Mouse (Mus musculus) lung, embryonic 14.5 days (tissue): ENCODE results near the gene Rps29. TPM values are rescaled to one million over a fixed set of nuclear protein-coding genes. Genes with fewer than 3 reads are reported as not detected.
"Not testable (repeated sequence)": the region's sequence is repeated elsewhere in the genome, so short reads cannot be mapped to it uniquely, and the experiment has no call there.

Experiments used
- ATAC-seq: fragments of 200-750 bp; cut with Nextera tagmentation; 2 replicates; pipeline ENCODE4 v1.8.0; 2017; ENCODE audit warnings: mild to moderate bottlenecking, moderate TSS enrichment, moderate library complexity; ENCODE audit not compliant: insufficient read depth
- DNase-seq: peaks from one replicate; pipeline ENCODE4 v3.0.0-alpha.2; 2015
- H3K27ac ChIP-seq: fragments of 300-500 bp; sonication (generic); 2 replicates; pipeline ENCODE4 v1.5.1; 2014; ENCODE audit warnings: low read depth, mild to moderate bottlenecking, moderate library complexity
- H3K27me3 ChIP-seq: fragments of 300-500 bp; sonication (generic); 2 replicates; pipeline ENCODE4 v1.6.1; 2014; ENCODE audit warnings: low read length, control low read depth; ENCODE audit not compliant: insufficient read depth
- H3K36me3 ChIP-seq: fragments of 300-500 bp; sonication (generic); 2 replicates; pipeline ENCODE4 v1.6.1; 2014; ENCODE audit warnings: control low read depth; ENCODE audit not compliant: insufficient read depth
- H3K4me1 ChIP-seq: fragments of 300-500 bp; sonication (generic); 2 replicates; pipeline ENCODE4 v1.6.1; 2014; ENCODE audit warnings: antibody characterized with exemption, control low read depth; ENCODE audit not compliant: insufficient read depth
- H3K4me2 ChIP-seq: fragments of 300-500 bp; sonication (generic); 2 replicates; pipeline ENCODE4 v1.6.1; 2014; ENCODE audit warnings: mild to moderate bottlenecking
- H3K4me3 ChIP-seq: fragments of 300-500 bp; sonication (generic); 2 replicates; pipeline ENCODE4 v1.5.1; 2014; ENCODE audit warnings: low read depth, low read length
- H3K9ac ChIP-seq: fragments of 300-500 bp; sonication (generic); 2 replicates; pipeline ENCODE4 v1.6.1; 2014
- H3K9me3 ChIP-seq: fragments of 300-500 bp; sonication (generic); 2 replicates; pipeline ENCODE4 v1.6.1; 2016; ENCODE audit warnings: low read depth, low read length, control low read depth
- CTCF ChIP-seq: IDR thresholded peaks from 2 replicates; pipeline ENCODE4 v1.5.1; 2016; ENCODE audit warnings: antibody characterized with exemption, low read depth
- WGBS: fragments of 180-500 bp; shearing (Covaris S2); extraction: QIAGEN DNeasy Blood & Tissue Kit; methylation state at CpG from one replicate; pipeline ENCODE4 v1.1.7; 2014; 5-methylcytosine and 5-hydroxymethylcytosine counted together
- polyA plus RNA-seq: library from polyadenylated mRNA; unstranded; fragments of >200 nt; fragmentation: Nextera tagmentation; extraction: Ambion mirVana; gene quantifications from 2 replicates; pipeline ENCODE4 v1.2.1, GENCODE M21; 2014

The Rps29 gene
- polyA plus RNA-seq, 1 experiment from 2014 or later = 1,824 TPM

- no peak overlapping the region for H3K27ac ChIP-seq
- H3K9me3 ChIP-seq = no peaks in the 10 kb centered on the region
- DNase-seq (no peak), ATAC-seq (no peak)
- no peaks in the 10 kb centered on the region for H3K4me1 ChIP-seq
- 84% methylated on average over 3 of the region's 3 CpGs for WGBS
- H3K27me3 ChIP-seq = no peaks in the 10 kb centered on the region
- H3K4me2 ChIP-seq = no peak overlapping the region
- TF ChIP-seq CTCF = no peak
- no peak overlapping the region for H3K4me3 ChIP-seq
- peaks cover 40% of the 10 kb centered on the region for H3K36me3 ChIP-seq
- H3K9ac ChIP-seq = no peak overlapping the region
These were observed 18.5 kb upstream of the Rps29 start for GRCm38 (mm10) chr12:69177526-69177925.

GRCm38 (mm10) chr12:69175975-69176374, 17.0 kb upstream of the Rps29 start:
- ATAC-seq (no peak), DNase-seq (no peak)
- WGBS = 84% methylated on average over 3 of the region's 3 CpGs
- no peak overlapping the region for H3K9ac ChIP-seq
- H3K4me1 ChIP-seq = no peaks in the 10 kb centered on the region
- no peak overlapping the region for H3K27ac ChIP-seq
- no peak overlapping the region for H3K4me2 ChIP-seq
- peaks cover 42% of the 10 kb centered on the region for H3K36me3 ChIP-seq
- no peaks in the 10 kb centered on the region for H3K27me3 ChIP-seq
- H3K4me3 ChIP-seq = no peak overlapping the region
- TF ChIP-seq CTCF = no peak
- H3K9me3 ChIP-seq = no peaks in the 10 kb centered on the region

GRCm38 (mm10) chr12:69171307-69171706, 12.3 kb upstream of the Rps29 start:
- no peak for ATAC-seq
- TF ChIP-seq CTCF = no peak
- Histone ChIP-seq H3K36me3 (peaks cover 30% of the 10 kb centered on the region), H3K4me3 (no peak overlapping the region), H3K9ac (no peak overlapping the region), H3K27ac (no peak overlapping the region), H3K27me3 (no peaks in the 10 kb centered on the region), H3K4me1 (peaks cover 5% of the 10 kb centered on the region), H3K9me3 (no peaks in the 10 kb centered on the region), H3K4me2 (no peak overlapping the region)
- 89% methylated on average over 2 of the region's 2 CpGs for WGBS
- DNase-seq = no peak

- no peak for TF ChIP-seq CTCF
- Histone ChIP-seq H3K27ac (peak within 1 kb of the TSS; percentile 65), H3K36me3 (peaks cover 10% of the 10 kb centered on the region), H3K4me1 (peaks cover 5% of the 10 kb centered on the region), H3K4me3 (peak within 1 kb of the TSS; percentile 81), H3K27me3 (no peaks in the 10 kb centered on the region), H3K9me3 (no peaks in the 10 kb centered on the region), H3K4me2 (peak within 1 kb of the TSS; percentile 86), H3K9ac (peak within 1 kb of the TSS; percentile 71)
- under 1% methylated on average over 40 of the region's 40 CpGs for WGBS
- peak; percentile 96 for ATAC-seq
- DNase-seq = peak; percentile 91
These were observed 9.6 kb upstream of the Rps29 start, which contains the start of gene Lrr1 for GRCm38 (mm10) chr12:69168461-69169106. Lrr1 (plus strand) TSS chr12:69168814.

GRCm38 (mm10) chr12:69167656-69168460, 8.9 kb upstream of the Rps29 start:
- WGBS = 8% methylated on average over 18 of the region's 18 CpGs
- ATAC-seq = peak; percentile 57
- TF ChIP-seq CTCF = no peak
- no peak for DNase-seq
- H3K4me2 ChIP-seq = peak overlapping the region; percentile 86
- H3K36me3 ChIP-seq = peaks cover 10% of the 10 kb centered on the region
- H3K9me3 ChIP-seq = no peaks in the 10 kb centered on the region
- H3K4me3 ChIP-seq = peak overlapping the region; percentile 81
- no peaks in the 10 kb centered on the region for H3K27me3 ChIP-seq
- peaks cover 5% of the 10 kb centered on the region for H3K4me1 ChIP-seq
- H3K27ac ChIP-seq = no peak overlapping the region; the same call in 1 of the 2 replicates
- peak overlapping the region; percentile 71 for H3K9ac ChIP-seq

- not testable (repeated sequence) for ATAC-seq, H3K4me1 ChIP-seq, H3K36me3 ChIP-seq, DNase-seq, H3K27me3 ChIP-seq, H3K9me3 ChIP-seq, H3K4me2 ChIP-seq, H3K9ac ChIP-seq, H3K27ac ChIP-seq, H3K4me3 ChIP-seq
- WGBS = 66% methylated on average over 8 of the region's 8 CpGs
These were observed 8.0 kb upstream of the Rps29 start for GRCm38 (mm10) chr12:69166861-69167581.

GRCm38 (mm10) chr12:69164904-69165303, 5.9 kb upstream of the Rps29 start:
- Histone ChIP-seq H3K4me1 (peaks cover 2% of the 10 kb centered on the region), H3K4me3 (no peak overlapping the region), H3K9ac (no peak overlapping the region), H3K27ac (no peak overlapping the region), H3K27me3 (no peaks in the 10 kb centered on the region), H3K4me2 (no peak overlapping the region), H3K9me3 (no peaks in the 10 kb centered on the region), H3K36me3 (no peaks in the 10 kb centered on the region)
- WGBS = 30% methylated on average over 3 of the region's 3 CpGs
- DNase-seq (no peak), ATAC-seq (no peak)
- TF ChIP-seq CTCF = no peak

- not testable (repeated sequence) for H3K4me2 ChIP-seq, H3K4me3 ChIP-seq, H3K4me1 ChIP-seq, ATAC-seq, H3K9ac ChIP-seq, H3K27me3 ChIP-seq, H3K36me3 ChIP-seq, DNase-seq, H3K27ac ChIP-seq, H3K9me3 ChIP-seq
- WGBS = 84% methylated on average over 4 of the region's 4 CpGs
These were observed 4.6 kb upstream of the Rps29 start for GRCm38 (mm10) chr12:69163586-69163985.

- H3K27me3 ChIP-seq, H3K27ac ChIP-seq, ATAC-seq, DNase-seq, H3K9me3 ChIP-seq, H3K4me1 ChIP-seq, H3K9ac ChIP-seq, H3K4me2 ChIP-seq, H3K4me3 ChIP-seq: not testable (repeated sequence)
- WGBS = 69% methylated on average over 2 of the region's 2 CpGs
- H3K36me3 ChIP-seq = peaks cover 23% of the 10 kb centered on the region
These were observed 1.7 kb upstream of the Rps29 start for GRCm38 (mm10) chr12:69160677-69161076.
